Mouse (Mus musculus) neutrophil, adult 5-6 weeks (primary cell): ENCODE data around the gene Ddx43. TPM values are rescaled to one million over a fixed set of nuclear protein-coding genes. Genes with fewer than 3 reads are reported as not detected.
A peak's percentile ranks its signal among the peaks of the same experiment; 100 is the strongest.
"Not testable (repeated sequence)": the region's sequence is repeated elsewhere in the genome, so short reads cannot be mapped to it uniquely, and the experiment has no call there.

Source experiments
- ATAC-seq: fragments of 151-379, 151-347 bp; 2 replicates; pipeline ENCODE4 v1.8.0; 2017; ENCODE audit warnings: mild to moderate bottlenecking, moderate TSS enrichment; ENCODE audit not compliant: insufficient number of reproducible peaks, poor library complexity, low FRiP score, severe bottlenecking; ENCODE audit errors: extremely low read depth
- total RNA-seq: library from RNA; stranded (forward); fragments of 200-1000 nt; gene quantifications from 2 replicates; pipeline ENCODE4 v1.2.3, GENCODE M21; 2017

The Ddx43 gene
- 0.58 TPM in 1 of 2 replicates, not detected in the other for total RNA-seq

GRCm38 (mm10) chr9:78395630-78396351, at the start of gene Ddx43:
Ddx43 (plus strand) TSS chr9:78395777.
- 0 out of 2 replicates have a peak, but pooled peaks have one; percentile 3 for ATAC-seq

DNA sequence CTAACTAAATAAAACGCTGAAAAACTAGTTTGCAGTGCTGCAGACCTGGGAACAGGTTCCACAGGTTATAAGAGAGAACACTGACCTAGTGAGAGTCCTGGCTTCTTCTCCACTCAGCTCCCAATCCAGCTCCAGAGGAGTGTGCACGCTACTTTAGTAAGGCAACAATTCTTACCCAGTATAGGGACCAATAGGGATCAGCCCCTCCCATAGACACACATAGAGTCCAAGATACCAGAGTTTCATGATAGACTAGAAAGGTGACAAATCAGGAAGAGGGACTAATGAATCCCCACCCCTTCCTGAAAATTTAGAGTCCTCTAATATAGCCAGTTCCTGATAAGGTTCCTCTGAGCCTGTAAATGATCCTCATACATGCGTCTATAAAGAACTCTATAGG, 48.6 kb upstream of the Ddx43 start:
- ATAC-seq = no peak

- not testable (repeated sequence) for ATAC-seq
These were observed 47.2 kb upstream of the Ddx43 start for GRCm38 (mm10) chr9:78348206-78349004.

- ATAC-seq = not testable (repeated sequence)
These were observed 46.4 kb upstream of the Ddx43 start for GRCm38 (mm10) chr9:78349141-78349540.

GRCm38 (mm10) chr9:78350007-78350406, 45.6 kb upstream of the Ddx43 start:
- ATAC-seq = not testable (repeated sequence)

DNA sequence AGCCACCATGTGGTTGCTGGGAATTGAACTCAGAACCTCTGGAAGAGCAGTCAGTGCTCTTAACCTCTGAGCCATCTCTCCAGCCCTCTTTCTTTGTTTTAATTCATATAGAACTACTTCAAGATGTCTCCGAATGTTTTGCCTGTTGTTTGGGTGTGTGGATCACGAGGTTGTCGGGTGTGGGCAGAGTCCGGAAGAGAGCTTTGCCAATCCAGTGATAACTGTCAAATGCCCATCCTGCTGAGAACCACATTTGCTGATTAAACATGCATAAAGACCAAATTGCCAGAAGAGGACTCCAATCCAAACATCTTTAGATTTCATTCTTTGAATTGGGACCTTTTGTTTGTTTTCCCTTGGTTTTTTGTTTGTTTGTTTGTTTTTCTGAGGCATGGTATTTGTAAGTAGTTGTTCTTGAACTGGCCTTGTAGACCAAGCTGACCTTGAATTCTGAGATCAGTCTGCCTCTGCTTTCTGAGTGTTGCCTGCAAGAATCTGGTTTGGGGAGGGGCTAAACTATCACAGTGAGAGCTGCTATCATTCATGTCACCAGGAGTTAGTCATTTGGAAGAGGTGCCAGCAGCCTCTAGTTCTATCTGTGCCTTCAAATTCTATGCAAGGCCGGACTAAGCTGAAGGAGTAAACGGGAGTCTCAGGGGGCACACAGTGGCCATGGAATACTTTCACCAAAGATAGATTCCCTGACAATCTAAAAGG, 43.9 kb upstream of the Ddx43 start:
- no peak for ATAC-seq

- ATAC-seq = no peak
These were observed 40.7 kb upstream of the Ddx43 start for GRCm38 (mm10) chr9:78354665-78355578.

- ATAC-seq = no peak
These were observed 40.0 kb upstream of the Ddx43 start, which contains the start of gene Gsta2 for GRCm38 (mm10) chr9:78355611-78356010. Gsta2 (minus strand) TSS chr9:78355788.

DNA sequence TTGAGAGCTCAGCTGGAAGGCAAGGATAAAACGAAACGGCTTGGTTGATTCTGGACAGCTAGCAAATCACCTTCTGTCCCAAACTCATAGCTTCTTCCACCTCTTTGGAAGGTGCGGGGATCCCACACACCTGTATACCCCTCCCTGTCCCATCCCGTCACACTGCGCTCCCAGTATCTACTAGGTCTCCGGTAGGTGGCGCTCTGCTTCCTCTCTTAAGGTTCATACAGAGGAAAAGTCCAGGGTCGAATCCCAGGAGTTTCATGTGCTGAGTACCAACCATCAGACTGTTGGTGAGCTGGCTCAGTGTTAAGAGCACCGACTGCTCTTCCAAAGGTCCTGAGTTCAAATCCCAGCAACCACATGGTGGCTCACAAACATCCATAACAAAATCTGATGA, 37.5 kb upstream of the Ddx43 start:
- 0 out of 2 replicates have a peak, but pooled peaks have one; percentile 16 for ATAC-seq

GRCm38 (mm10) chr9:78359750-78360483, 35.7 kb upstream of the Ddx43 start:
- ATAC-seq = no peak

GRCm38 (mm10) chr9:78360484-78360872, 35.1 kb upstream of the Ddx43 start:
- no peak for ATAC-seq

GRCm38 (mm10) chr9:78363374-78363773, 32.2 kb upstream of the Ddx43 start:
- ATAC-seq = no peak

- ATAC-seq = no peak
These were observed 30.9 kb upstream of the Ddx43 start for GRCm38 (mm10) chr9:78364701-78365100.

GRCm38 (mm10) chr9:78365850-78366544, 29.6 kb upstream of the Ddx43 start:
- no peak for ATAC-seq

DNA sequence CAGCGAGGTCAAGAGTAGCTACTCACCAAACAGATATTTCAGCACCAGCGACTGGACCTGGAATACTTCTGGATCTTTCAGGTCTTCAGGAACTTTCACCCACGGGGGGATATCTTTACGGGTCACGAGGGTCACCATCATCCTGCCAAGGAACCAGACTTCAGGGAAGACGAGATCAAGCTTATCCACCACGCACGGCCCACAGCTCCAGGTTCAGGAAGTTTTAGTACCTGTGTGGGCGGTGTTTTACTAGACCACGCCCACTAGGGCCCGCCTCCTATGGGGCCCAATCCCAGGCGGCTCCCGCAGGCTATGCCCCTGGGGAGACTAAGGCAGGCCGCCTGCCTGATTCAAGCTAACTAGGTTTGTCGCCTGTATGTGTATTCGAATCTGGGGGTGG, 27.6 kb upstream of the Ddx43 start, which contains the start of gene Dppa5a:
Gene Dppa5a, minus strand, starts transcription at position 219 of the 400 bp plus-strand sequence.
- not testable (repeated sequence) for ATAC-seq

DNA sequence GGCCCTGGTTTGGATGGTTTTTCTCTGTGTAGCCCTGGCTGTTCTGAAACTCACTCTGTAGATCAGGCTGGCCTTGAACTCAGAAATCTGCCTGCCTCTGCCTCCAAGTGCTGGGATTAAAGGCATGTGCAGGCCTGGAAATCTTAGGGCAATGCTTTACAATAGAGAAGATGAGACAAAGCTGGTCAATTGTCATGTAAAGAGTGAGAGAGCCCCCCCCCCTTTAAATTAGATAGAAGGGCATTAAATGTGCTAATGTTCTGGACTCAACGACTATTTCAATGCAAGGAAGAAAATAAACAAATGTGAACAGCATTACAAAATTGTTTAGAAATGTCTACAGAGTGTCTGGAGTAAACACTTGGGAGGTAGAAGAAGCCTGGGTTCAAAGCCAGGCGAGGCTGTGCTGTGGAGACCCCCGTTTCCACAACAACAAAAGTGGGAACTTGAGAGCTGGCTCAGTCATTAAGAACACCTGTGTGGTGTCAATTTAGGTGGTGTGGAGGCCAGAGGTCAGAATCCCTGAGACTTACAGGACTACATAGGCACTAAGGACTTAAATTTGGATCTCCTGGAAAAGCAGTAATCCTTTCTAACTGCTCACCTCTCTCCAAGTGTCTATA, 26.8 kb upstream of the Ddx43 start:
- ATAC-seq = no peak

DNA sequence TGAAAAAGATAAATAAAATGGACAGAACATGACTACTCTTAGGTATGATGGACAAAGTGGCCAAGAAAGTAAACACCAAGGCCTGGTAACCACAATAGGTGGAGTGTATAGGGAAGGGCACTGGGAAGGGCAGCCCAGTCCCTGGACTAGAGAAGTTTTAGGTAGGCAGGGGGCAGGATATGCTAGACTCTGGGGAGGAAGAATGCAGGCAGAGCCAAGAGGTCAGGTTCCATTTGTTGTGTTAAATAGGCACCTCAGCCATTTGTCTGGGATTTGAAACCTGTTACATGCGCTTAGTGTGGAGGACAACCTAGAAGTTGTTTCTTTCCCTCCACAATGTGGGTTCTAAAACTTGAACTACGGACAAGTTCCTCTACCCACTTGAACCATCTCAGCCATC, 26.2 kb upstream of the Ddx43 start:
- no peak for ATAC-seq
